Mouse (Mus musculus) C2C12 (cell line): ENCODE measurements around the gene Rars.

Experiments used
- CEBPB ChIP-seq: IDR thresholded peaks from one replicate; pipeline ENCODE4 v1.6.1; 2011; ENCODE audit warnings: low read depth, mild to moderate bottlenecking, control low read depth, moderate library complexity
- CTCF ChIP-seq: IDR thresholded peaks from one replicate; pipeline ENCODE4 v1.5.1; 2011; ENCODE audit not compliant: control insufficient read depth, insufficient read depth, insufficient read length
- FOSL1 ChIP-seq: IDR thresholded peaks from one replicate; pipeline ENCODE4 v1.8.0; 2011; ENCODE audit warnings: mild to moderate bottlenecking, low read length; ENCODE audit not compliant: poor library complexity, insufficient read depth, severe bottlenecking
- MAX ChIP-seq: IDR thresholded peaks from one replicate; pipeline ENCODE4 v1.6.1; 2011; ENCODE audit warnings: mild to moderate bottlenecking, control low read depth
- MYOD1 ChIP-seq: IDR thresholded peaks from one replicate; pipeline ENCODE4 v1.6.1; 2011; ENCODE audit warnings: low read depth; ENCODE audit not compliant: control insufficient read depth, insufficient read length
- MYOG ChIP-seq: IDR thresholded peaks from one replicate; pipeline ENCODE4 v1.6.1; 2011; ENCODE audit not compliant: control insufficient read depth, insufficient read length; ENCODE audit errors: extremely low read depth
- USF1 ChIP-seq: IDR thresholded peaks from one replicate; pipeline ENCODE4 v1.6.1; 2011; ENCODE audit warnings: low read depth, mild to moderate bottlenecking, control low read depth, moderate library complexity

DNA sequence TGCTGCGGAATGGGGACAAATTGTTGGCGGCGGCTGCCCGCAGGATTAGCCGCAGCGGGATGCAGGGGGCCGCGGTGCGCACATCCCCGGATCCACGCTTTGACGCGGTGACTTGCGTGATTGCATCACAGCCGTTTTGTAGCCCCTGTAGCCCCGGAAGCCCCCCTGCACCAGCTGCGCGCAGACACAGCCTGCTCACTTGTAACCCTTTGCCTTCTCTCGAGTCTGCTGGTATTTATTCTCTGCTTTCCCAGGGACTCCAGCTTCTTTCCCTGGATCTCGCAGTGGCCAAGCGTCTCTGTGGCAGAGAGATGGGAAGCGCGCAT is 35.8 kb downstream of the Rars start:
- TF ChIP-seq CTCF: no peak
- no peak for TF ChIP-seq MYOD1
- no peak for TF ChIP-seq USF1
- TF ChIP-seq MAX: no peak
- no peak for TF ChIP-seq MYOG
- TF ChIP-seq CEBPB: no peak
- no peak for TF ChIP-seq FOSL1
